Mouse (Mus musculus) embryonic fibroblast, embryonic 13.5 days (primary cell): ENCODE data around the gene Mgat5.

ENCODE experiments used
- CTCF ChIP-seq: IDR thresholded peaks from 2 replicates; pipeline ENCODE4 v1.5.1; 2011; ENCODE audit warnings: mild to moderate bottlenecking, control low read depth, low read length, moderate library complexity, borderline replicate concordance; ENCODE audit not compliant: insufficient read depth
- POLR2A ChIP-seq: IDR thresholded peaks from 2 replicates; pipeline ENCODE4 v1.6.1; 2011; ENCODE audit warnings: low read depth, mild to moderate bottlenecking, control low read depth, low read length, moderate library complexity

- TF ChIP-seq CTCF (no peak), POLR2A (no peak)
These were observed 175.3 kb downstream of the Mgat5 start for GRCm38 (mm10) chr1:127380140-127380539.
